Mouse (Mus musculus) mouse trophoblast stem cell (cell line): ENCODE results near the gene Nptx1.

Experiments
- in situ Hi-C, 2 experiments: fragments of 300-500 bp; cut with MseI, MboI; formaldehyde crosslinking; loops; 2 replicates in 1 of 2; 3 replicates in 1 of 2; pipeline ENCODE4 v1.15.1; 2025

The Nptx1 gene

GRCm38 (mm10) chr11:119493516-119493915, 54.0 kb downstream of the Nptx1 start:
- in situ Hi-C loops, result loop anchor here in 1 of 2 experiments (10.0 kb wide), 1 partner anchor 411 kb away; no protein-coding TSS in a partner anchor

- in situ Hi-C loops, result loop anchor here in 1 of 2 experiments (10.0 kb wide), 1 partner anchor 412 kb away; no protein-coding TSS in a partner anchor
Observed at GRCm38 (mm10) chr11:119492830-119493229, 54.7 kb downstream of the Nptx1 start.

GRCm38 (mm10) chr11:119491690-119492087, 55.9 kb downstream of the Nptx1 start:
- in situ Hi-C loops, result loop anchor here in 1 of 2 experiments (10.0 kb wide), 1 partner anchor 413 kb away; no protein-coding TSS in a partner anchor

- in situ Hi-C loops, result loop anchor here in 1 of 2 experiments (10.0 kb wide), 1 partner anchor 414 kb away; no protein-coding TSS in a partner anchor
Observed at GRCm38 (mm10) chr11:119490861-119491689, 56.5 kb downstream of the Nptx1 start, which contains the start of gene Endov. Gene Endov (plus strand): TSS chr11:119491347.
